Mouse (Mus musculus): Measurements from ENCODE around the gene Fam155a.

DNA sequence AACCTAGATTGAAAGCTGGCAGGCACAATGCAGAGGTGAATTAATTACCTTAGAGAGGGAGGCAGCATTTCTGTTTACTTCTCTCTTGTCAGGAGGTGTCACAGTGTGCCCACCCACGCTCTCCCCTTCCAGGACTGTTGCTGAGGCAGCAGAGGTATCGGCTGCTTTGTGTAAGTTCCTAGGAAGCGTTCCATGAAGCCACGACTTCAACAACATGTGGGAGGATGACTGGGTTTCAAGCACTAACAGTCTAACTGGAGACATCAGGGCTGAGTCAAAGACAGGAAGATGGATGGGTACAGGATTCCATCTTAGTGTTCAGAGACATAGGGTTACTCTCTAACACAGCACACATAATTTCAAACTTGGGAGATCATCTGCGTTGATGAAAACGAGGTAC is 189.1 kb downstream of the Fam155a start:
- TF ChIP-seq TBP (conservative IDR thresholded peaks at IDR 0.05; ENCODE audit: low read depth, low read length) (no peak), ZC3H11A (IDR thresholded peaks at IDR 0.05; ENCODE audit: low read depth, low read length) (no peak)
